Mouse (Mus musculus) liver, adult (tissue): ENCODE results near the gene Camsap3.

Source experiments
- GATA4 ChIP-seq: IDR thresholded peaks from 2 replicates; pipeline ENCODE4 v1.6.1; 2014; ENCODE audit warnings: mild to moderate bottlenecking, low read length; ENCODE audit not compliant: insufficient replicate concordance

Camsap3 gene

DNA sequence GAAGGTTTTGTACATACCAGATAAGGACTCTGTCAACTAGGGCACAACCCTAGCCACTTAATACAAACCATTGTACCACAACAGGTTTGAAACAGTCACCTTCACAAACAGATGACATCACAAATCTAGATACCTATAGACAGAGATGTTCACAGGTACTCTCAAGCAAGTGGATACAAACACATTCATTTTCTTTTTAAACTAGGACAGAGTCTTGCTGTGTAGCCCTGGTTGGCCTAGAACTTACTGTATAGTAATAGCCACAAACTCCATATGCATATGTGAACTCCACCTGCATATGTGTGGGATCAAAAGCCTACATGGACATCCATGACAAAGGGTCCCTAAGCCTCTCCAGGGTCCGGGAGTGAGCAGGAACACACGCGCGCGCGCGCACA, at the start of gene Camsap3:
Gene Camsap3, plus strand, starts transcription at position 301 of the 398 bp plus-strand sequence.
- no peak for TF ChIP-seq GATA4

DNA sequence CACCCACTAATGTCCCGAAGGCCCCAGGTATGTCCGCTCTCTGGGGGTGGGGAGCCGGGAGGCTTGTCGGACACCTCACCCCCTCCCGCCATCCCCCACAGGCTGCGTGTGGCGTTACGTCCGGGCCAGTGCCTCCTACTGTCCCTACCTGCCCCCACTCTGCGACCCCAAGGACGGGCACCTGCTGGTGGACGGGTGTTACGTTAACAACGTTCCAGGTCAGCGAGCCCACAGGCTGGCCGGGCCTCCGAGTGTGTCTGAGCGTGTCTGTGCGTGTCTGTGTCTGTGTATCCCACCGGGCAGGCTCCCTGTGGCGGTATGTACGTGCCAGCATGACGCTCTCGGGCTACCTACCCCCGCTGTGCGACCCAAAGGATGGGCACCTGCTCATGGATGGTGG, 49.4 kb upstream of the Camsap3 start:
- TF ChIP-seq GATA4: no peak

- TF ChIP-seq GATA4: no peak
These were observed 47.9 kb upstream of the Camsap3 start for GRCm38 (mm10) chr8:3539146-3539545.

GRCm38 (mm10) chr8:3540076-3540475, 47.0 kb upstream of the Camsap3 start:
- no peak for TF ChIP-seq GATA4

GRCm38 (mm10) chr8:3546511-3546910, 40.6 kb upstream of the Camsap3 start:
- TF ChIP-seq GATA4: no peak

- no peak for TF ChIP-seq GATA4
These were observed 34.9 kb upstream of the Camsap3 start for GRCm38 (mm10) chr8:3552240-3552639.

DNA sequence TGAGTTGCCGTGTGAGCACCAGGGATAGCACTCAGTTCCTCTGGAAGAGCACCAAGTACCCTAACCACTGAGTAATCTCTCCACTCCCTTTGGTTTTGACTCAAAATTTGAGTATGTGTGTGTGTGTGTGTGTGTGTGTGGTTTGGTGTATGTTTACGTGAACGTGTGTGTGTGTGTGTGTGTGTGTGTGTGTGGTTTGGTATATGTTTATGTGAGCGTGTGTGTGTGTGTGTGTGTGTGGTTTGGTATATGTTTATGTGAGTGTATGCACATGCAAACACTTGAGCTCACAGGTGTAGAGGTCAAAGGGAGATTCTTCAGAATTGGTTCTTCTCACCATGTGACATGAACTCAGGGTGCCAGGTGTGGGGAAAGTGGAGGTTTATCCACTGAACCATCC, 31.0 kb upstream of the Camsap3 start:
- no peak for TF ChIP-seq GATA4

DNA sequence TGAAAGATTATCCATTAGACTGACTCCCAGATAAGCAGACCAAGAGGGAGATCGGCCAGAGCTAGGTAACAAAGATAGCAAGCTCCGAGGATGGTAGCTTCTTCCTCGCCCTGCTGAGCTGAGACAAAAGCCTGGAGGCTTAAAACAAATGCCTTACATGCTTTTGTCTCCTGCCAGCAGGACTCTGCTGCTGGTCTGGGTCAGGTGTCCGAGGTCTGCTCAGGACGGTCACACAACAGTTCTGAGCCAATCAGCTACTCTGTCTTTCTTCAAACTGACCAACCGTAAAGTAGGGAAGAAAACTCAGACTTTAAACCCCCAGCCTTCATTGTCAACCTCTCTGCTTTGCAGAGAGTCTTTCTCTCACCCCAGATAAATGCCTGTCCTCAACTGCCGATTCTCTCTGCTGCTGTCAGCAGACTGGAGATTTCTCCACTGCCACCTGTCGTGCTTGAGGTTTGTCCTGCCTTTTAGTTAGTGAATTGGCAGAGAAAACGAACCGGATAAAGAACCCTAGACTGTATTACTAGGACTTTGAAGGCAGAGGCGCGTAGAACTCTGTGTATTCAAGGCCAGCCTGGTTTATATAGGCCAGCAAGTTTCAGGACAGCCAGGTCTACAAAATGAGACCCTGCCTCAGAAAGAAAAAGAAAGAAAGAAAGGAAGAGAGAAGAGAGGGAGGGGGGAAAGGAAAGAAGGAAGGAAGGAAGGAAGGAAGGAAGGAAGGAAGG, 19.3 kb upstream of the Camsap3 start, which contains the start of gene C330021F23Rik:
Gene C330021F23Rik, plus strand, starts transcription at position 350 of the 731 bp plus-strand sequence.
- no peak for TF ChIP-seq GATA4

DNA sequence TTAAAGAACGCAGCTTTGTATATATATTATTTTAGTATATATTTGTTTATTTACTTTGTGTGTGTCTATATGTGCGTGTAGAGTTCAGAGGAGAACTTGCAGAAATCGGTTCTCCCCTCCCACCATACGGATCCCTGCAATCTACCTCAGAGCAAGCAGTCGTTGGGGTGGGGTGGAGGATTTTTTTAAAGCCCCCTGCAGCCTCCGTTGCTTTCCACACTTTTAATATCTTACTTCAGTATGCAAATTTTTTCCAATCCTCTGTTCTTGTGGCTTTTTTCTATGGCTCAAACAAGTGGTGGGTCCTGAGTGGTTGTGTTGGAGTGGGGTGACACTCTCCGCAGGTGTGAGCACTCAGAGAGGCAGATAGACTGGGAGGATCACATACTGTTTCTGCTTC, 18.7 kb upstream of the Camsap3 start:
- no peak for TF ChIP-seq GATA4

GRCm38 (mm10) chr8:3569784-3570183, 17.3 kb upstream of the Camsap3 start:
- no peak for TF ChIP-seq GATA4

DNA sequence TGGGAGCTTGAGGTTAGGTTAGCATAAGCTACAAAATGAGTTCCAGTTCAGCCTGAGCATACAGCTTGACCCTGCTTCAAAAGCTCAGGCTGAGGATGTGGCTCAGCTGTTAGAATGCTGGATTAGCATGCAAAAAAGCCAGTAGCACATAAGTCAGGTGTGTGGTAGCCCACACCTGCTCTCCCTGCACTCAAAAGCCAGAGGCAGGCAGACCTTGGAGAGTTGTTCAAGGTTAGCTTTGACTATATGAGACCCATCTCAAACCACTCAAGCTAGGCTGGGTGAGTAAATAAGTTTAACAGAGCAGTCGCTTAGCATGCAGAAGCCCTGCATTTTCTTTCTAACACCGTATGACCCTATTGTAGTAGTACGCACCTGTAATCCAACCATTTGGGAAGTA, 12.5 kb upstream of the Camsap3 start:
- TF ChIP-seq GATA4: no peak

- TF ChIP-seq GATA4: no peak
These were observed 10.7 kb upstream of the Camsap3 start for GRCm38 (mm10) chr8:3576211-3576960.

DNA sequence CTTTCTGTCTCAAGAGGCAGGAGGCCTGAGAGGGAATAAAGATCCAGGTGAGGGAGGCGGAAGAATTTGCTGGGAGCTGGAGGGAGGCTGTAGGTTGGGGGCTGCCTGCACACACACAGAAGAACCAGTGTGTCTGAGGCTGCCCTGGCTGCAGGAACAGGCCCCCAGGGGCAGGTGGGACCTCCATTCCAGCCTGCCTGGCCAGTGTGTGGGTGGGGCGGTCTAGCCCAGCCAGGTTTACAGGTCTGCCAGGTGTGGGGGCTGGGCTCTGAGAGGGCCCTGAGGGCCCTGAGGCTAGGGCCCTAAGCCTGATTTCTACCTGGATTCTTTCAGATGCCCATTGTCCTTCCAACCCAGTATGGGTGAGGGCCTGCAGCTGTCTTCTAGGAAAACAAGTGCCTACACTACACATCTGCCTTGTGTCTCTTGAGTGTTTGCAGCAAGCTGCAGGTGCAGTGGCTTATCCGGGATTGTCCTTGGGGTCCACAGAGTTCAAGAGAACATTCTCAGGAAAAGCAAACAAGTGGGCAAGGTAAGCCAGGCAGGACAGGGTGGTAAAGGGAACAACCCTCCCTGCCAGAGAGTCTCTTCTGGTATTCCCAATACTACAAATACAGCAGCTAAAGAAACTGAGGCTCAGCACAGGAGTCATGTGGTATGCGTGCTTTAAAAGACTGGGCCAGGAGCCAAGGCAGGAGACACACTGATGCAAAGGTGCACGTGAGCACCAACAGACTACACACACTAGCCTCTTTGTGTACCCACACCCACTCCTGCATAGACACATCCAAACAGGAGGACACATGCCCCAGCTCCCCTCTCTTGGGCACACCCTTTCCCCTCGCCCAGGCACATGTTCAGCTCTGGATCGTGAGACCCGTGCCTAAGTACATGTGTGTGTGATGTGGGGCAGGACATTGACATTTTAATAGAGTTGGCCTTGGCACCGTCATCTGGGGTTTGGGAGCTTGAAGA, 7.4 kb upstream of the Camsap3 start:
- TF ChIP-seq GATA4: no peak

DNA sequence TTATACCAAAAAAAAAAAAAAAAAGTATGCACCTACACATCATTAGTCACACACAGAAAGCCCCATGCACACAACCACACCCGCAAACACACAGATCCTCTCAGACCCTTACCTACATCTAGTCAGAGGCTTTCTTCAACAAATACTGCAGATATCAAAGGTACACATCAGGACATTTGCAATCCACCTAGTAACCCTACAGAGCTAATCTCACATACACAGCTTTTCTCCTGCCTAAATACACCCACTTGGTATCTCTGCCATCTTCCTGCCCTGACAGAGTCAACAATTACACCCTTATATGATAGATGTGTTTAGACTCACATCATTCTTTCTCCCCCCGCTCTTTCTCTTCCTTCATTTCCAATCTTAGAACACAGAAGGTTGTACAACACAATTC, 641 bp upstream of the Camsap3 start:
- TF ChIP-seq GATA4: no peak
